Mouse (Mus musculus) mesoderm, embryonic 11.5 days (tissue): ENCODE data around the gene Mtmr10.
A peak's percentile ranks its signal among the peaks of the same experiment; 100 is the strongest.

Experiments
- DNase-seq: peaks from one replicate; pipeline ENCODE4 v3.0.0-alpha.2; 2012; ENCODE audit warnings: low read depth, low spot score

Gene Mtmr10

DNA sequence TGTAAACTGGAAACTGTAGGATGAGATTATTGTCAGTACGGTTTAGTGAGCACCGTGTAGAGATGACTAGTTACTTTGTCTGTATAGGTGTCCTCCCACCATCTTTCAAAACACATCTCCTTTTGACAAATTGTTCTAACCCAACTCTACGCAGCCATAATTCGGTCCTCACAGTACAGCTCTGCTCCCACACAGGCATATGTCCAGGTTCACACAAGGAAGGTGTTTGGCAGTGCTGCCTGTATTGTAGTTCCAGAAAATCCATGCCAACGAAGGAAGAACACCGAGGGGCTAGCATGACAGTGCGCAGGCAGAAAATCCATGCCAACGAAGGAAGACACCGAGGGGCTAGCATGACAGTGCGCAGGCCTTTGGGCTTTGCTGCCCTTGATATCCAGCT is 4.3 kb downstream of the Mtmr10 start:
- no peak for DNase-seq

- DNase-seq, result peak; percentile 18
Observed at GRCm38 (mm10) chr7:64296286-64297010, 9.0 kb downstream of the Mtmr10 start.

GRCm38 (mm10) chr7:64310241-64310640 is 22.8 kb downstream of the Mtmr10 start:
- DNase-seq, result no peak

GRCm38 (mm10) chr7:64310756-64311155 is 23.3 kb downstream of the Mtmr10 start:
- peak; percentile 16 for DNase-seq

DNA sequence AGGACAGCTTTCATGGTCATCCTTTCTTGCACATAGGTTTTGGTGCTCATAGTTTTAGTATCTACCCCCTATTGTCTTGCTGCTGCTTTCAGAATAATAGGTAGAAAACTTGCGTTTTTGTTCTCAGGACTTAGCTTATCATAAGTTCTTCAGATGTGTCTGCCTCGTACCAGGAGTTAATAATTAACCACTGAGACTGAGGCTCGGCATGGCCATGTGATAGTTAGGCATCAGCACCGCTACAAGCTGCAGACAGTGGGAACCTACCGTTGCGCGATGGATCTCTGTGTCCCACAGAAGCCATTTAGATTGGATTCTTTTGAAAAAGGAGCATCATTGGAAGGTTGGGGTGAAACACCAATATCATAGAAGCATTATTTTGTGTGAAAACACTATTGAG is 25.4 kb downstream of the Mtmr10 start:
- DNase-seq, result no peak

- DNase-seq, result no peak
Observed at GRCm38 (mm10) chr7:64321125-64321524, 33.7 kb downstream of the Mtmr10 start.

DNA sequence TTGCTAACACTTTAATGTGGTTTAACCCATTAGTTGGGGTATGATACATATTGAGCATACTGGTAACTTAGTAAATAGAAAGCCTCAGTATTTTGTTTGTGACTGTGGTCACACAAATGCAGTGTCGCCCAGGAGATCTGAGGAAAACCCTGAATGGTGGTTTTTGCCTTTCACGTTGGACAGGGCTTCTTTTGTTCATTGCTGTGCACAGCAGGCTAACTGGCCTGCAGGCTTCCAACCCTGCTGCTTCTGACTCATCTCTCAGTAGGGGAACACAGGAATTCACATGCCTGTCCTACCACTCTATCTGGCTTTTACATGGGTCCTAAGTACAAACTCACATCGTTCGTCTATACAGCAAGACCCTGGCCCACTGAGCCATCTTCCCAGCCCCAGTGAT is 34.2 kb downstream of the Mtmr10 start:
- DNase-seq, result no peak

DNA sequence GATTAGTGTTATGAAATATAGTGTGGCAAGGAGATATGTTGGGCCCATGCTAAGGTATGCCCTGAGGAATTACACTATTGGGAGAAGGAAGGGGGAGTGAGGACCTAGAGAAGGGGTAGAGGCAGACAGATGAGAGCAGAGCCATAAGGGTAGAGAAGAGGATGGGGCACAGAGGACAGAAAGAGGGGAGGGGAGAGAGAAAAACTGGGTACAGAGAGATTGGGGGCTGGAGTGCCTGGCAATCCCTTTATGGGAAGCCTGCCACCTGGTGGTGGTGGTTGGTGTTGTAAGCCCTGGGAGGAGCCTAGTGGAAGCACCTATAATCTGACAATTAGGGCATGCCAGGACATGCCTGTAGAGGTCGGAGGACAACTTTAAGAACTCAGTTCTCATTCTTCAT is 39.4 kb downstream of the Mtmr10 start:
- peak; percentile 75 for DNase-seq

DNA sequence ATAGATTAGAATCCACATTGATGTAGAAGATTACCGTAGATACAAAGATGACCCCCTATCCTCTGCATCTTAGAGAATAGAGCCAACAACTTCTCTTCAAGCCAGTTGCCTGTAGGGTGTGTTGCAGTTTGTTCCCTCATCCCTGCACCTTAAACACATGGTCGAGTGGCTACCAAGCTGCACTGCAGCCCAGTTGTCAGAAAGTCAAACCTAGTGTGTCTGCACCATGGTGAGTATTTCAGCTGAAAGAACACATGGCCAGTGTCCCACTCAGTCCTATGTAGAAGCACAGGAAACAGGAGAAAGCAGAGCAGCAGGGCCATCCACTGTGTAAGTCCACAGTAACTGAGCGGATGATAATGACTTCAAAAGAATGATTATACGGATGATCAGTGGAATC is 40.0 kb downstream of the Mtmr10 start:
- no peak for DNase-seq

DNA sequence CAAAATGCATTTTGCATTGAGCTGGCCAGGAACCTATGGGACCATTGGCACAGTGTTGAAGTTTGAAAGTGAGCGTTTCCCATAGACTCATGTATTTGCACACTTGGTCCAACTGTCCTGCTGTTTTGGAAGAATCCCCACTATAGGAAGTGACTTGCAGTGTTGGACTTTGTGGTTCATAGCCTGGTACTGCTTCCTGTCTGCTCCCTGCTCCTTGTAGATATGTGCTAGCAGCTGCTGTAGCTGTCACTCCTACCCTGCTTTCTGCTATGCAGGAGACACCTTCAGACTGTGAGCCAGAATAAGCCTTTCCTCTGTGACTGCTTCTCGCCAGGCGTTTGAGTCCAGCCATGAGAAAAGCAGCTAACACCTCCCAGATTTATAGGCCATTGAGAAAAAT is 43.9 kb downstream of the Mtmr10 start:
- no peak for DNase-seq

- no peak for DNase-seq
Observed at GRCm38 (mm10) chr7:64332686-64333085, 45.2 kb downstream of the Mtmr10 start.

DNA sequence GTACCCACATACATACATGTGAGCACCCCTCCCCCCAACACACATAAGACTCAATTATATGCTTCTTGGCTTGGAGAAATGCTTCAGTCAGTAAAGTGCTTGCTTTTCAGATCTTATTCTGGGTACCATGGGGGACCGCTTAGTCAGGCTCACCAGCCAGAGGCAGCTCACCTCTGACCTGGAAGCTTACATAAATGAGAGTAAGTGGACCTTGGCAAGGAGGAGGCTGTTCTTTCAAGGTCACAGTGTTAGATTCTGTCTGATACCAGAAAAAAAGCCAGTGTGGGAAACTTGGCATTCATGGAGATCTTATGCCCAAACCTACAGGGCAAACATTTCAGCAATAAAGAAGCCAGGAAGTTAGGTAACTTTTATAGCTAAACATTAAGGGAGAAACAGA is 60.4 kb downstream of the Mtmr10 start:
- DNase-seq, result no peak

- DNase-seq, result no peak
Observed at GRCm38 (mm10) chr7:64349147-64349861, 61.9 kb downstream of the Mtmr10 start.

GRCm38 (mm10) chr7:64351087-64351486 is 63.6 kb downstream of the Mtmr10 start:
- DNase-seq, result no peak

- peak; percentile 1 for DNase-seq
Observed at GRCm38 (mm10) chr7:64354206-64354605, 66.8 kb downstream of the Mtmr10 start.

DNA sequence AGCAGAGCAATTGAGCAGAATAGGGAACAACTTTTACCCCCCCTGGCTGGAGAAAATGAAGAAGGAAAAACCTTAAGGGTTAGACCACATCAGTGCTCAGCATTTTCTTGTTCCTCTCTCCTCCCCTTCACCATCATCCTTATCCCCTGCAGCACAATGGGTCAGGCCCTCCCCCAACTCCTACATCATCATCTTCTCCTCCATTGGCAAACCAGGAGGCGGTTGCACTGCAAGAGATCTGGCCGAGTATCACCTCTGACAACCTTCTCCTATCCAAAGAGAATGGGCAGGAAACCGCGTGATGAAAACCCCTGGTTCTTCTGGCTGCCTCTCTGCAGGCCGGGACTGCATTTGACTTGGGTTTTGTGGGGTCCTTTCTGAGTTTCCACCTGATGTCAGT is 69.2 kb downstream of the Mtmr10 start:
- DNase-seq, result no peak

DNA sequence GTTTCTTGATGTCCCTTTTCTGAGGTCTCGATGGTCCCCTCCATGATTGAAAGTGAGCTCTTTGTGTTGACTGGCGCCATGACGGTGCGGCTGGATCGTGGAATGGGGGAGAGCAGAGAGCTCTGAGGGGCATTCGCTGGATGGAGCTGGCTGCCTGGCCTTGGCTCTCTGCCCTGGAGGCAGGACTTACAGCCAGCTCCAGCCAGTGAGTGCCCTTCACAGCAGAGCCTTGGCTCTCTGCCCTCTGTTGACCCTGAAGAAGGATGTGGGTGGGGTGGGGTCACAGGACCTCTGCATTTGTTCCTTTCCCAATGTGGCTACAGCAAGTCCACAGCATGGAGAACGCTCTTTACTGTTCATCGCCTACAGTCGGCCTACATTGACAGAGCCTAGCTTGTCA is 70.0 kb downstream of the Mtmr10 start:
- no peak for DNase-seq

DNA sequence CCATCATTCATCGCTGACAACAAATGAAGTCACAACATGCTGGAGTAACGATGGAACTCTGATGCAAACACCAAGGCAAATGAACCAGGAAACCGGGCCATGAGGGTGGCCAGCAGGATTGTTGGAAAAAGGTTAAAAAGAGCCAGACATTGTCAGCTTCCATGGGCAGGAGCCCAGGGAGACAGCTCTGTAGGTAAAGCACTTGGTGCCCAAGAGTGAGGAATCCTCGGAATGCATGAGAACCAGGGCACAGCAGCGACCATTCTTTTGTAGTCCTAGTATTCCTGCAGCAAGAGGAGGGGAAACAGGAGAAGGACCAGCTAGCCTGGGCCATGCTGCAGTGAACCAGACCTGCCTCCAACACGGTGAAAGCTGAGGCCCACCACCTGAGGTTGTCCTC is 71.2 kb downstream of the Mtmr10 start:
- DNase-seq, result no peak

- DNase-seq, result peak; percentile 2
Observed at GRCm38 (mm10) chr7:64359943-64360585, 72.6 kb downstream of the Mtmr10 start.

DNA sequence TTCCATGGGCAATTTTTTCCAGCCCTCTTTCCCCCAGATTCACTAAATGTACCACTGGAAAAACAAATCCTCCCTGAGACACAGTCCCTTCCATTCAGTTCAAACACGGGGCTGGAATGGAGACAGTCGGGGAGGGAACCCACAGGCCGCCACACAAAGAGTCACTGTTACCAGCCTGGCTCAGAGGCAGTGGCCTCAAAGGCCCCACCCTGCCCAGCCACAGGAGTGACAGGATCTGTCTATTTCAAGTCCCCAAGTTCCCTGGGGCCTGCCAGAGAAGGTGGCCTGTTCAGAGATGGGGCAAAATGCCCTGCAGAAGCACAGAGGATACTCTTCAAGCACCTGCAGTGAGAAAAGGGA is 73.1 kb downstream of the Mtmr10 start:
- peak; percentile 1 for DNase-seq

GRCm38 (mm10) chr7:64365863-64366262 is 78.4 kb downstream of the Mtmr10 start:
- no peak for DNase-seq

GRCm38 (mm10) chr7:64369841-64370240 is 82.4 kb downstream of the Mtmr10 start:
- DNase-seq, result no peak
